Mouse (Mus musculus): ENCODE results near the gene Arid1b. TPM values are rescaled to one million over a fixed set of nuclear protein-coding genes. Genes with fewer than 3 reads are reported as not detected.

Arid1b gene
- polyA plus RNA-seq, 1 experiment from 2014 or later = 16.1 TPM

DNA sequence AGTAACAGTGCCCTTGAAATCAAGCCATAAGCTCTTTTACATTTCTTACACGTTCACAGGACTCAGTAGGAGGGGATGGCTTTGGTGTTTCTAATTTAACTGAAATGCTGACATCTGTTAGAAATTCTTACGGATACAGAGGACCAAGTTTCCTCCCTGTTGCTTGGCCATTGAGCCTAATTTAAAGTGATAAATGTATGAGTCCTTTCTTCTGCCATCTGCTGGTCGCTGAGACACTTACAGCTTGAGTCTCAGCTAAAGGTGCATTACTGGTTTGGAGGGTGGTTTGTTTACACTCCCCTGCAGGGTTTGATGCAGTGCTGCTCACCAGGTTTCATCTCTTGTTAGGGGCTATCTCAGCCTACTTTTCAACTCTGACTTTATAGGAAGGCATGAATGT, 214.2 kb downstream of the Arid1b start:
- H3K4me2 ChIP-seq = no peak overlapping the region
- WGBS = 35% methylated on average over 3 of the region's 3 CpGs
- ATAC-seq (ENCODE audit: low FRiP score) = no peak

DNA sequence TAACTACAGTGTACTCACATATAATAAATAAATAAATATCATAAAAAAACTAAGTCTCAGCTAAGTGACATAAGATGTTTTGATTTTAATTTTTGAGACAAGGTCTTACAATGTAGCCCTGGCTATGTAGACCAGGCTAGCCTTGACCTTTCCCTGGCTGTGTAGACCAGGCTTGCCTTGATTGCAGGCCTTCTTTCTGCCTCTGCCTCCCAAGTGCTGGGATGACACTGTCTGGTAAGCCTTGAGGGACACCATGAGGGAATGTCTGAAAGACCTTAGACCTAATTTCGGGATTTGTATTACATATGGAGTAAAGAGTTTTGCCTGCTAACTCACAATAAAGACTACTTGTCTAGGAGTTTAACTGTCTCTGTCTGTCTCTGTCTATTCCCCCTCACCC, 214.9 kb downstream of the Arid1b start:
- no peak for ATAC-seq (ENCODE audit: low FRiP score)
- Histone ChIP-seq H3K4me2 (no peak overlapping the region), H3K36me3 (no peaks in the 10 kb centered on the region), H3K9me3 (no peaks in the 10 kb centered on the region), H3K27ac (no peak overlapping the region), H3K9ac (no peak overlapping the region), H3K27me3 (no peaks in the 10 kb centered on the region), H3K4me1 (replicated peaks) (peaks cover 68% of the 10 kb centered on the region), H3K4me3 (no peak overlapping the region)
- 91% methylated on average over 1 of the region's 1 CpGs for WGBS

More for the DNA sequence above, 214.2 kb downstream of the Arid1b start:
- peaks cover 68% of the 10 kb centered on the region for H3K4me1 ChIP-seq (replicated peaks)
- H3K36me3 ChIP-seq = no peaks in the 10 kb centered on the region
- no peak overlapping the region for H3K9ac ChIP-seq
- no peaks in the 10 kb centered on the region for H3K27me3 ChIP-seq
- H3K27ac ChIP-seq = no peak overlapping the region
- H3K9me3 ChIP-seq = no peaks in the 10 kb centered on the region
- H3K4me3 ChIP-seq = no peak overlapping the region

DNA sequence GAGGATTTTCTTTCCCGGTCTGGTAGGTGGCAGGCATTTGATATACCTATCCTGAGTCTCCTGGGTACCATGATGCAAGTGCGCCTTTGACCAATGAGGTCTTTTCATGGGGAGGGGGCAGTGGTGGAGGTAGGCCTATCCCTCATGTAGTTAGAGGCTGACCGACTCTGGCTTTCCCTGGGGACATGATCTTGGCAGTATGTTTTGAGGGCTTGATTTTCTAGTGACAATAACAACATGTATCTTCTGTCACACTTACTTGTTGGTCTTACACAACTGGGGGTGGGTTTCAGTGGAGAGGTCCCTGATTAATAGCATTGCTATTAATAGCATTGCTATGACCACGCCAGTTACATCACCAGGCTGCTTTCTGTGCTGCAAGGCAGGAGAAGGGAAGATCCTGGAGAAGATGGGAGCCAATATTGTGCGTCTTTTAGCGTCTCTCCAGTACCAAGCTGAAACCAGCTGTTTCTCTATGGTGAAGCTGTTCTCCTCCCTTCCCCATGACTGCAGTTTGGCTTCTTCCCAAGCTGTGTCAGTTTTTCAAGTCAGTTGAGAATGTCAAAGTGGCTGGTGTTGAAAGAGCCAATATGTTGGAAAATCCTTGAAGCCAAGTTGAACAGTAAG, 216.1 kb downstream of the Arid1b start:
- 65% methylated on average over 6 of the region's 6 CpGs for WGBS
- no peaks in the 10 kb centered on the region for H3K9me3 ChIP-seq
- no peak overlapping the region for H3K4me2 ChIP-seq
- H3K36me3 ChIP-seq = no peaks in the 10 kb centered on the region
- peak overlapping the region; percentile 31 for H3K27ac ChIP-seq
- ATAC-seq (ENCODE audit: low FRiP score) = no peak
- peaks cover 69% of the 10 kb centered on the region for H3K4me1 ChIP-seq (replicated peaks)
- H3K4me3 ChIP-seq = no peak overlapping the region
- no peaks in the 10 kb centered on the region for H3K27me3 ChIP-seq
- no peak overlapping the region for H3K9ac ChIP-seq

- no peaks in the 10 kb centered on the region for H3K36me3 ChIP-seq
- no peaks in the 10 kb centered on the region for H3K27me3 ChIP-seq
- peaks cover 68% of the 10 kb centered on the region for H3K4me1 ChIP-seq (replicated peaks)
- ATAC-seq (ENCODE audit: low FRiP score) = no peak
- no peak overlapping the region for H3K4me2 ChIP-seq
- H3K9ac ChIP-seq = no peak overlapping the region
- no peaks in the 10 kb centered on the region for H3K9me3 ChIP-seq
- 89% methylated on average over 7 of the region's 7 CpGs for WGBS
- H3K4me3 ChIP-seq = no peak overlapping the region
- peak overlapping the region; percentile 83 for H3K27ac ChIP-seq
Measured at GRCm38 (mm10) chr17:5210891-5211290, 216.8 kb downstream of the Arid1b start.

GRCm38 (mm10) chr17:5212166-5212565, 218.0 kb downstream of the Arid1b start:
- Histone ChIP-seq H3K27me3 (no peaks in the 10 kb centered on the region), H3K9me3 (no peaks in the 10 kb centered on the region), H3K4me1 (replicated peaks) (peaks cover 63% of the 10 kb centered on the region), H3K9ac (peak overlapping the region; percentile 53; the same call in 1 of the 2 replicates), H3K4me2 (peak overlapping the region; percentile 28), H3K27ac (peak overlapping the region; percentile 83), H3K4me3 (no peak overlapping the region), H3K36me3 (no peaks in the 10 kb centered on the region)
- WGBS = 22% methylated on average over 12 of the region's 12 CpGs
- peak; percentile 39 for ATAC-seq (ENCODE audit: low FRiP score)

GRCm38 (mm10) chr17:5213441-5213840, 219.3 kb downstream of the Arid1b start:
- H3K4me2 ChIP-seq = no peak overlapping the region
- WGBS = 44% methylated on average over 6 of the region's 6 CpGs
- H3K9ac ChIP-seq = 0 out of 2 replicates have a peak overlapping the region, but pooled peaks have one; percentile 16
- H3K27ac ChIP-seq = peak overlapping the region; percentile 83
- ATAC-seq (ENCODE audit: low FRiP score) = no peak; the same call in 1 of the 2 replicates
- H3K9me3 ChIP-seq = no peaks in the 10 kb centered on the region
- no peak overlapping the region for H3K4me3 ChIP-seq
- peaks cover 75% of the 10 kb centered on the region for H3K4me1 ChIP-seq (replicated peaks)
- H3K27me3 ChIP-seq = no peaks in the 10 kb centered on the region
- no peaks in the 10 kb centered on the region for H3K36me3 ChIP-seq

GRCm38 (mm10) chr17:5215352-5215751, 221.2 kb downstream of the Arid1b start:
- 93% methylated on average over 4 of the region's 4 CpGs for WGBS
- Histone ChIP-seq H3K4me3 (no peak overlapping the region), H3K9me3 (no peaks in the 10 kb centered on the region), H3K36me3 (no peaks in the 10 kb centered on the region), H3K27me3 (no peaks in the 10 kb centered on the region), H3K27ac (peak overlapping the region; percentile 41; the same call in 1 of the 2 replicates), H3K4me2 (no peak overlapping the region), H3K9ac (no peak overlapping the region), H3K4me1 (replicated peaks) (peaks cover 85% of the 10 kb centered on the region)
- ATAC-seq (ENCODE audit: low FRiP score) = no peak

- H3K27me3 ChIP-seq = no peaks in the 10 kb centered on the region
- peak overlapping the region; percentile 56 for H3K27ac ChIP-seq
- H3K4me1 ChIP-seq (replicated peaks) = peaks cover 86% of the 10 kb centered on the region
- H3K9ac ChIP-seq = no peak overlapping the region
- no peak for ATAC-seq (ENCODE audit: low FRiP score)
- H3K4me2 ChIP-seq = no peak overlapping the region
- no peak overlapping the region for H3K4me3 ChIP-seq
- H3K9me3 ChIP-seq = no peaks in the 10 kb centered on the region
- no peaks in the 10 kb centered on the region for H3K36me3 ChIP-seq
- 34% methylated on average over 10 of the region's 10 CpGs for WGBS
Measured at GRCm38 (mm10) chr17:5216965-5217546, 222.9 kb downstream of the Arid1b start.

GRCm38 (mm10) chr17:5217852-5218845, 224.0 kb downstream of the Arid1b start:
- Histone ChIP-seq H3K27ac (no peak overlapping the region), H3K36me3 (no peaks in the 10 kb centered on the region), H3K4me3 (no peak overlapping the region), H3K9ac (no peak overlapping the region), H3K4me1 (replicated peaks) (peaks cover 84% of the 10 kb centered on the region), H3K9me3 (no peaks in the 10 kb centered on the region), H3K4me2 (no peak overlapping the region), H3K27me3 (no peaks in the 10 kb centered on the region)
- ATAC-seq (ENCODE audit: low FRiP score) = no peak
- WGBS = 78% methylated on average over 9 of the region's 9 CpGs

GRCm38 (mm10) chr17:5218955-5219557, 224.9 kb downstream of the Arid1b start:
- no peak overlapping the region for H3K4me2 ChIP-seq
- no peak overlapping the region for H3K27ac ChIP-seq
- no peaks in the 10 kb centered on the region for H3K9me3 ChIP-seq
- H3K4me1 ChIP-seq (replicated peaks) = peaks cover 78% of the 10 kb centered on the region
- H3K27me3 ChIP-seq = no peaks in the 10 kb centered on the region
- no peak overlapping the region for H3K9ac ChIP-seq
- H3K4me3 ChIP-seq = no peak overlapping the region
- ATAC-seq (ENCODE audit: low FRiP score) = no peak
- 72% methylated on average over 6 of the region's 6 CpGs for WGBS
- H3K36me3 ChIP-seq = no peaks in the 10 kb centered on the region

DNA sequence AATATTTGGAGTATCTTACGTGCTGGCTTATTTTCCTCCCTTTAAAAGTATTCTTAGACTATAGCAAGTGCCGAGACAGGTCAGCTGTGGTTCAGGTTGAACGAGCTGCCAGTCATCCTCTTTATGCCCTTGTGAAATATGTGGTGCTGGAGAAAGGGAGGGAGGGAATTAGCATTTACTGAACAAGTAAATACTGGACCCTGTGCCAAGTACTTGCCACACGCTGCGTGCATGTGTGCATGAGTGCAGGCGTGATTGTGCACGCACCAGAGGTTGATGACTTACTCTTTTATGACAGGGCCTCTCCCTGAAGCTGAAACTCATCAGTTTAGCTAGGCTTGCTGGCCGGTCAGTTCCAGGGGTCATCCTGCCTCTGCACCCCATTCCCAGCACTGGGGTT, 226.9 kb downstream of the Arid1b start:
- no peak overlapping the region for H3K4me3 ChIP-seq
- 0 out of 2 replicates have a peak, but pooled peaks have one; percentile 37 for ATAC-seq (ENCODE audit: low FRiP score)
- no peaks in the 10 kb centered on the region for H3K36me3 ChIP-seq
- H3K27me3 ChIP-seq = no peaks in the 10 kb centered on the region
- no peak overlapping the region for H3K9ac ChIP-seq
- peaks cover 77% of the 10 kb centered on the region for H3K4me1 ChIP-seq (replicated peaks)
- peak overlapping the region; percentile 2; the same call in 1 of the 2 replicates for H3K4me2 ChIP-seq
- H3K9me3 ChIP-seq = no peaks in the 10 kb centered on the region
- 34% methylated on average over 8 of the region's 8 CpGs for WGBS
- peak overlapping the region; percentile 79 for H3K27ac ChIP-seq

- WGBS = 54% methylated on average over 4 of the region's 4 CpGs
Measured at GRCm38 (mm10) chr17:5221558-5221957, 227.4 kb downstream of the Arid1b start.

More at GRCm38 (mm10) chr17:5221558-5221957, 227.4 kb downstream of the Arid1b start:
- Histone ChIP-seq H3K4me1 (replicated peaks) (peaks cover 82% of the 10 kb centered on the region), H3K27ac (peak overlapping the region; percentile 79), H3K4me2 (no peak overlapping the region), H3K9me3 (no peaks in the 10 kb centered on the region), H3K36me3 (no peaks in the 10 kb centered on the region), H3K4me3 (no peak overlapping the region), H3K9ac (no peak overlapping the region), H3K27me3 (no peaks in the 10 kb centered on the region)
- ATAC-seq (ENCODE audit: low FRiP score) = no peak
